Mouse (Mus musculus) heart, embryonic 16.5 days (tissue): ENCODE results near the gene Ddah2. TPM values are rescaled to one million over a fixed set of nuclear protein-coding genes. Genes with fewer than 3 reads are reported as not detected.

Experiments used
- ATAC-seq: fragments of 200-750 bp; cut with Nextera tagmentation; replicated peaks from 2 replicates; pipeline ENCODE4 v1.8.0; 2017; ENCODE audit warnings: moderate number of reproducible peaks; ENCODE audit not compliant: insufficient read depth, low FRiP score; ENCODE audit errors: extremely low read depth
- H3K27ac ChIP-seq: fragments of 300-500 bp; sonication (generic); 2 replicates; pipeline ENCODE4 v1.5.1; 2014; ENCODE audit warnings: mild to moderate bottlenecking, low read length, control low read depth, moderate library complexity
- H3K27me3 ChIP-seq: fragments of 300-500 bp; sonication (generic); 2 replicates; pipeline ENCODE4 v1.6.1; 2014; ENCODE audit warnings: low read length, mixed read lengths; ENCODE audit not compliant: control insufficient read depth, insufficient read depth
- H3K36me3 ChIP-seq: fragments of 300-500 bp; sonication (generic); 2 replicates; pipeline ENCODE4 v1.6.1; 2014; ENCODE audit not compliant: control insufficient read depth, insufficient read depth
- H3K4me1 ChIP-seq: fragments of 300-500 bp; sonication (generic); 2 replicates; pipeline ENCODE4 v1.6.1; 2014; ENCODE audit warnings: low read length, mixed read lengths; ENCODE audit not compliant: control insufficient read depth, insufficient read depth
- H3K4me2 ChIP-seq: fragments of 300-500 bp; sonication (generic); 2 replicates; pipeline ENCODE4 v1.6.1; 2014; ENCODE audit warnings: low read depth, mild to moderate bottlenecking, control low read depth, low read length
- H3K4me3 ChIP-seq: fragments of 300-500 bp; sonication (generic); 2 replicates; pipeline ENCODE4 v1.5.1; 2014; ENCODE audit warnings: mild to moderate bottlenecking, control low read depth, low read length
- H3K9ac ChIP-seq: fragments of 300-500 bp; sonication (generic); 2 replicates; pipeline ENCODE4 v1.6.1; 2014; ENCODE audit warnings: low read length, control low read depth
- H3K9me3 ChIP-seq: fragments of 300-500 bp; sonication (generic); replicated peaks from 2 replicates; pipeline ENCODE4 v1.6.1; 2016; ENCODE audit warnings: low read length; ENCODE audit not compliant: control insufficient read depth
- WGBS: fragments of 180-500 bp; shearing (Covaris S2); extraction: QIAGEN DNeasy Blood & Tissue Kit; methylation state at CpG from one replicate; pipeline ENCODE4 v1.1.7; 2014; 5-methylcytosine and 5-hydroxymethylcytosine counted together
- polyA plus RNA-seq: library from polyadenylated mRNA; unstranded; fragments of >200 nt; fragmentation: Nextera tagmentation; extraction: Ambion mirVana; gene quantifications from 2 replicates; pipeline ENCODE4 v1.2.1, GENCODE M21; 2015

Ddah2 gene
- polyA plus RNA-seq, 1 experiment from 2014 or later = 171 TPM

DNA sequence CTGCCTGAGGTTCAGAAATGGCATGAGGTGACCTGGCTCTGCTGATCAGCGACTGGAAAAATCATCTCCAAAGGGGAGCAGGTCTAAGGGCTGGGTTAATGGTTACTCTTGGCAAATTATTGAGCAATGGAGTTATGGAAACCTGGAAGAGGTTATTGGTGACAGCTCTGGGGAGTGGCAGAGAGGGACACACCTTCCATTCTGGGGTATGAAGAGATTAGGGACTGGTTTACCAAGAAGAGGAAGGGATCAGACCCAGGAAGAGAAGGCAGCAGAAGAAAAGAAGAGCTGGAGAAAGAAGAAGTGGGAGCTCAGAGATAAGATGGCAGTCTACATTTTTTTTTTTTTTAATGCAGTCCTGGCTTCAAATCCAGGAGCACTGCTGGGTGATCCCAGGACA lies 11.1 kb upstream of the Ddah2 start:
- Histone ChIP-seq H3K4me3 (no peak overlapping the region), H3K36me3 (peaks cover 1% of the 10 kb centered on the region), H3K27me3 (no peaks in the 10 kb centered on the region), H3K9ac (peak overlapping the region; percentile 23), H3K4me2 (peak overlapping the region; percentile 27), H3K4me1 (peaks cover 46% of the 10 kb centered on the region), H3K27ac (peak overlapping the region; percentile 98), H3K9me3 (no peaks in the 10 kb centered on the region)
- 25% methylated on average over 1 of the region's 1 CpGs for WGBS
- no peak for ATAC-seq

- WGBS = 22% methylated on average over 11 of the region's 11 CpGs
- H3K27ac ChIP-seq = peak overlapping the region; percentile 98
- peaks cover 8% of the 10 kb centered on the region for H3K36me3 ChIP-seq
- peak overlapping the region; percentile 23 for H3K9ac ChIP-seq
- peak overlapping the region; percentile 85 for H3K4me2 ChIP-seq
- H3K27me3 ChIP-seq = no peaks in the 10 kb centered on the region
- no peak for ATAC-seq
- H3K9me3 ChIP-seq = no peaks in the 10 kb centered on the region
- peaks cover 50% of the 10 kb centered on the region for H3K4me1 ChIP-seq
- H3K4me3 ChIP-seq = no peak overlapping the region
Measured at GRCm38 (mm10) chr17:35048149-35048931, 10.5 kb upstream of the Ddah2 start.

DNA sequence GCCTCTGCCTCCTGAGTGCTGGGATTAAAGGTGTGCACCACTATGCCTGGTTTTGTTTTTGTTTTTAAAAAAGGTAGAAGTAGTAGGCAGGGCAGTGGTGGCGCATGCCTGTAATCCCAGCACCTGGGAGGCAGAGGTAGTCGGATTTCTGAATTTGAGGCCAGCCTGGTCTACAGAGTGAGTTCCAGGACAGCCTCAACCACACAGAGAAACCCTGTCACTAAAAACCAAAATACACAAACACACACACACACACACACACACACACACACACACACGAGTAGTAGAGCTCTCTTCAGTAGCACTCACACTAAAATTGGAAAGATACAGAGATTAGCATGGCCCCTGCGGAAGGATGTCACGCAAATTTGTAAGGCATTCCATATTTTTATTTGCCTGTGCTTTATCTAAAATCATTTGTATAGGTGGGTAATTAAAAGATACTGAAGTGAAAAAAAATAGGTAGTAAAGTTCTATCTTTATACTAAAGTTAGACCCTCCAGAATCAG lies 9.8 kb upstream of the Ddah2 start:
- Histone ChIP-seq H3K36me3 (peaks cover 14% of the 10 kb centered on the region), H3K27me3 (no peaks in the 10 kb centered on the region), H3K27ac (peak overlapping the region; percentile 98), H3K4me2 (peak overlapping the region; percentile 85), H3K4me3 (peak overlapping the region; percentile 88), H3K4me1 (peaks cover 48% of the 10 kb centered on the region), H3K9ac (peak overlapping the region; percentile 89), H3K9me3 (no peaks in the 10 kb centered on the region)
- ATAC-seq = no peak
- WGBS = 53% methylated on average over 5 of the region's 5 CpGs

DNA sequence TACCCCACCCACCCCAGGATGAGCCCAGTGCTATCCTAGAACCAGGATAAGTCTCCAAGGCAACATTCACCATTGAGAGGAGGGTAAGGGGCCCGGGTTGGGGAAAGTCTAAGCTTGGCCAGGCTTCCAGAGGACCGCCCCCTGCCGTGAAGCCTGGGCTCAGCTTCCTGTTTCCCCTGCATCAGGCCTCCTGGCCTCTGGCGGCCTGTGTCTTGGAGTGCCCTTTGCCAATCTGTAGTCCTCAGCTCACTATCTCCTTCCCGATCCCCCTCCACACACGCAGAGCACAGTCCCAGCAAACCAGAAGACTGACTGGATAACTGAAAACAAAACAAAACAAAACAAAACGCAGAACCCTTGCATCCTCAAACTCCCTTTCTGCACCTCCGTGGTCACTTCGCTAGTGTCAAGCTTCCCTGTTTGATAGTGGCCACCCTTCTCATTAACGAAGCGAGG lies 9.2 kb upstream of the Ddah2 start, which contains the start of gene Clic1:
Gene Clic1, plus strand, starts transcription at position 406 of the 456 bp plus-strand sequence.
- Histone ChIP-seq H3K9me3 (no peaks in the 10 kb centered on the region), H3K36me3 (peaks cover 20% of the 10 kb centered on the region), H3K4me1 (peaks cover 47% of the 10 kb centered on the region), H3K4me2 (peak within 1 kb of the TSS; percentile 85), H3K27ac (peak within 1 kb of the TSS; percentile 98), H3K27me3 (no peaks in the 10 kb centered on the region), H3K4me3 (peak within 1 kb of the TSS; percentile 88), H3K9ac (peak within 1 kb of the TSS; percentile 89)
- under 1% methylated on average over 11 of the region's 11 CpGs for whole genome bisulfite sequencing
- ATAC-seq = peak; percentile 25

GRCm38 (mm10) chr17:35050126-35050750 lies 8.6 kb upstream of the Ddah2 start:
- no peaks in the 10 kb centered on the region for H3K9me3 ChIP-seq
- H3K4me1 ChIP-seq = peaks cover 40% of the 10 kb centered on the region
- peak overlapping the region; percentile 88 for H3K4me3 ChIP-seq
- H3K27me3 ChIP-seq = no peaks in the 10 kb centered on the region
- ATAC-seq = peak; percentile 8
- H3K36me3 ChIP-seq = peaks cover 25% of the 10 kb centered on the region
- peak overlapping the region; percentile 98 for H3K27ac ChIP-seq
- WGBS = under 1% methylated on average over 27 of the region's 27 CpGs
- peak overlapping the region; percentile 89 for H3K9ac ChIP-seq
- H3K4me2 ChIP-seq = peak overlapping the region; percentile 85

DNA sequence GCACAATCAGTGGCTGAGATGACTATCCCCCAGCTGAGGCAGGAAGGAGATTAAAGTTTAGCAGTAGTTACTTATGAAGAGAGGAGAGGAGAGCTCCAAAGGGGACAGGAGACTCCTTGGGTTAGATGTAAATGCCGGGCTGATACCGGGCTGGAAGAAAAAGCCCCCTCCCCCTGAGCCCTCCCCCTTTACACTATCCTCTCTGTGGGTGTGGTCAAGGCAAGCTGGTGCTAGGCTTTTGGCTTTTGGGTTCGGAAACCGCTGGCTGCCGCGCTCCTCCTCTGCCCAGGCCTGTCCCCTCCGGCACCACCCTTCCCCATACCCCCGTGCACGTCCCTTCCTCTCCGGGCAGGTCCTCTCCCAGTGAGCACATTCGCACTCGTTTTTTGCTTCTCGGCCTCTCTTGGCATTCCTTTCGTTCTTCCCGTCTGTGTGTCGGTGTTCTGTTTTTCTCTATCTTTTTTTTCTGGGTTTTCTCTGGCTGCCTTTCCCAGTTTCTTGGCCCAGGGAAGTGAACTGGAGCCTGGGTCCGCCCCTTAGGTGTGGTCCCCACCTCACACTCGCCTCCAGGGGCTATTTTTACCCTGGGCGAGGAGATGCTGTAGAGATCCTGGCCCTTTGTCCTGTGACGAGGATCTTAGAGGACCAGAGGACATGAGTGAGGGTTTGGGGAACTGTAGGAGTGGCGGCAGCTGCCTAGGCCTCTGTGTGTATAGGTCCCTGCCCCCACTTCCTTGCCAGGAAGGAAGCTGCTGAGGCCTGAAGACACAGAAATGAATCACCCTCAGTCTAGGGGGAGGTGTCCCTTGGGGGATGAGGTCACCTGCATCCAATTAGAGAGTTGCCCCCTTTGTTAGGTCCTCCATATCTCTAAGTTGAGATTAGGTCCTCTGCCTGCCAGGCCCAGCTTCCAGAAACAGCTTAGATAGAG lies 7.4 kb upstream of the Ddah2 start:
- H3K27ac ChIP-seq = peak overlapping the region; percentile 98
- peak; percentile 71 for ATAC-seq
- H3K9ac ChIP-seq = peak overlapping the region; percentile 89
- H3K36me3 ChIP-seq = peaks cover 37% of the 10 kb centered on the region
- 2% methylated on average over 21 of the region's 21 CpGs for WGBS
- H3K9me3 ChIP-seq = no peaks in the 10 kb centered on the region
- peaks cover 38% of the 10 kb centered on the region for H3K4me1 ChIP-seq
- no peaks in the 10 kb centered on the region for H3K27me3 ChIP-seq
- peak overlapping the region; percentile 88 for H3K4me3 ChIP-seq
- peak overlapping the region; percentile 85 for H3K4me2 ChIP-seq

DNA sequence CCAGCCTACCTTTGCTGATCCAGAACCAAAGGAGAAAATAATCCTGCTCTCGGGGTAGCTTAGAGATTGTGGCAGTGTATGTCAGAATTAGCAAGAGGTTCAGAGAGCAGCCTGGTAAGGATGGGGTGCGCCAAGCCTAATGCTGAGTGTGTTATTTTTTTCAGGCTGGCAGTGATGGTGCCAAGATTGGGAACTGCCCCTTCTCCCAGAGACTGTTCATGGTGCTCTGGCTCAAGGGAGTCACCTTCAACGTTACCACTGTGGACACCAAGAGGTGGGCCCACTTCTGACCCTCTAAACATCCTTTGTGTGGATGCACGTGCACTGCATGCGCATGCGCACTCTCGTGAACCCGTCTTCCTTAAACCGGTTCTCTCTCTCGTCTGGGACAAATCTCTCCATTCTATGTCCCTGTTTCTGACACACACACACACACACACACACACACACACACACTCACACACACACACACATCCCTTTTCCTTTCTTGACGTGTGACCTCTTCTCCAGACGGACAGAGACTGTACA lies 6.5 kb upstream of the Ddah2 start:
- Histone ChIP-seq H3K36me3 (peaks cover 43% of the 10 kb centered on the region), H3K9ac (peak overlapping the region; percentile 89)
- WGBS = 57% methylated on average over 12 of the region's 12 CpGs

GRCm38 (mm10) chr17:35055691-35056495 lies 2.9 kb upstream of the Ddah2 start:
- Histone ChIP-seq H3K4me2 (no peak overlapping the region), H3K27me3 (no peaks in the 10 kb centered on the region), H3K4me3 (no peak overlapping the region), H3K9ac (no peak overlapping the region), H3K4me1 (peaks cover 28% of the 10 kb centered on the region), H3K9me3 (no peaks in the 10 kb centered on the region), H3K36me3 (peaks cover 61% of the 10 kb centered on the region), H3K27ac (peak overlapping the region; percentile 46; the same call in 1 of the 2 replicates)
- WGBS = 86% methylated on average over 7 of the region's 7 CpGs
- no peak for ATAC-seq

More for the DNA sequence above, 6.5 kb upstream of the Ddah2 start:
- Histone ChIP-seq H3K4me2 (peak overlapping the region; percentile 85), H3K4me1 (peaks cover 33% of the 10 kb centered on the region), H3K9me3 (no peaks in the 10 kb centered on the region), H3K27me3 (no peaks in the 10 kb centered on the region), H3K27ac (peak overlapping the region; percentile 98), H3K4me3 (peak overlapping the region; percentile 88)
- no peak for ATAC-seq
